ENCODE assay signal across 9 mouse cellular contexts in the genomic region with DNA sequence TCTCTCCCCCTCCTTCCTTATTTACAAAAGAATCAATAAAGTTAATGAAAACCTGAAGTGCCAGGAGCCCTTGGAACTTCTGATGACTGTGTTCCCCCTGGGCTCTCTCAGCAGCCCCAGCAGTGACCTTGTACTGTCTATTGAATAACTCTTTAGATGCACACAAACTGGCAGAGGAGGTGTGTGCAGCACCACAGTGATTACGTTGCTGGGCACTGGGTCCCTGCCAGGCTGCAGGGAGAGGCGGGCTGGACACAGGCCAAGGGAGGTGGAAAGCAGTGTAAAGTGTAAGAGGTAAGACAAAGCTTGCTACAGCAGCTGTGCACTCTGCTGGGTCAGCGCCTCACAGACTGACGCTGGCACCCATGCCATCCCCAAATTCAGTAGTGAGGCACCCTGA.
DNase-seq lines count a peak whose midpoint lies in the region; ATAC-seq lines count a peak whose summit lies in the region.
"Had no signal": no experiment of that assay in that cellular context is flagged by ENCODE, and none has a peak within 500 bp of the region (broad histone marks: within the 10 kb centered on the region; RNA-seq: fewer than 3 reads in every experiment).

No protein-coding gene starts in this region.

- H3K36me3 ChIP-seq in embryonic facial prominence, embryonic 15.5 days = no peaks in the 10 kb centered on the region
- no peaks in the 10 kb centered on the region for H3K36me3 ChIP-seq in lung, embryonic 15.5 days
- H3K36me3 ChIP-seq: liver, embryonic 15.5 days had no signal

- H3K4me3 ChIP-seq in embryonic facial prominence, embryonic 15.5 days (replicated peaks) = no peak overlapping the region
- no peak overlapping the region for H3K4me3 ChIP-seq in lung, embryonic 15.5 days
- H3K4me3 ChIP-seq: liver, embryonic 15.5 days had no signal

- H3K27me3 ChIP-seq in embryonic facial prominence, embryonic 15.5 days = no peaks in the 10 kb centered on the region
- H3K27me3 ChIP-seq in lung, embryonic 15.5 days = no peaks in the 10 kb centered on the region
- H3K27me3 ChIP-seq: liver, embryonic 15.5 days had no signal

- no peak overlapping the region for H3K9ac ChIP-seq in embryonic facial prominence, embryonic 15.5 days
- H3K9ac ChIP-seq in lung, embryonic 15.5 days = no peak overlapping the region
- H3K9ac ChIP-seq: liver, embryonic 15.5 days had no signal

- H3K9me3 ChIP-seq in embryonic facial prominence, embryonic 15.5 days (replicated peaks) = no peaks in the 10 kb centered on the region
- H3K9me3 ChIP-seq in lung, embryonic 15.5 days = no peaks in the 10 kb centered on the region
- H3K9me3 ChIP-seq: liver, embryonic 15.5 days had no signal

- peak; percentile 35; the same call in 1 of the 2 replicates for ATAC-seq in embryonic facial prominence, embryonic 15.5 days (ENCODE audit: insufficient number of reproducible peaks, low FRiP score, low TSS enrichment, low read depth)
- ATAC-seq in lung, embryonic 15.5 days (ENCODE audit: borderline replicate concordance, extremely low read depth, low FRiP score, low TSS enrichment) = 0 out of 2 replicates have a peak, but pooled peaks have one; percentile 16

- H3K4me2 ChIP-seq in embryonic facial prominence, embryonic 15.5 days (replicated peaks) = no peak overlapping the region
- H3K4me2 ChIP-seq in lung, embryonic 15.5 days = no peak overlapping the region
- H3K4me2 ChIP-seq: liver, embryonic 15.5 days had no signal

- peaks cover 12% of the 10 kb centered on the region for H3K4me1 ChIP-seq in embryonic facial prominence, embryonic 15.5 days
- H3K4me1 ChIP-seq in lung, embryonic 15.5 days = peaks cover 16% of the 10 kb centered on the region; the same call in 1 of the 2 replicates

- WGBS in embryonic facial prominence, embryonic 15.5 days = 61% methylated on average over 4 of the region's 4 CpGs
- 51% methylated on average over 4 of the region's 4 CpGs for WGBS in lung, embryonic 15.5 days

- H3K27ac ChIP-seq in embryonic facial prominence, embryonic 15.5 days (replicated peaks) = no peak overlapping the region
- H3K27ac ChIP-seq in lung, embryonic 15.5 days = no peak overlapping the region
- H3K27ac ChIP-seq: liver, embryonic 15.5 days had no signal

- peak; percentile 66 for DNase-seq in adrenal gland, postnatal 10 days
- DNase-seq in adrenal gland, adult (ENCODE audit: inconsistent age in 2 of 2, low spot score in 1 of 2) = no peak
- peak; percentile 45 to 51 for DNase-seq in left cerebral cortex, adult 18-20 months (ENCODE audit: low spot score in 2 of 2)
- no peak for DNase-seq in left cerebral cortex, adult 11 months (ENCODE audit: low spot score)
- no peak for DNase-seq in adipocyte (ENCODE audit: low spot score)
- no peak for DNase-seq in urinary bladder, postnatal 4 days (ENCODE audit: low spot score in 2 of 2)

Comparison
In these comparisons a context has a peak if more than half of its experiments do, and no peak if none do; other contexts are left out.
1. DNase-seq: peak in adrenal gland, postnatal 10 days (single experiment) and left cerebral cortex, adult 18-20 months (2 of 2); none in adrenal gland, adult (0 of 2), left cerebral cortex, adult 11 months (single experiment), adipocyte (single experiment) and urinary bladder, postnatal 4 days (0 of 2).